Mouse (Mus musculus) liver, adult 2 months (tissue): Measurements from ENCODE around the gene Fhit. TPM values are rescaled to one million over a fixed set of nuclear protein-coding genes. Genes with fewer than 3 reads are reported as not detected.

Source experiments
- DNase-seq: peaks from one replicate; pipeline ENCODE4 v3.0.0-alpha.2; 2011; ENCODE audit warnings: low read depth, low spot score; ENCODE audit errors: extremely low read depth
- H3K27ac ChIP-seq: fragments of 200-500 bp; replicated peaks from 2 replicates; pipeline ENCODE4 v1.5.1; 2012; ENCODE audit warnings: low read depth, mild to moderate bottlenecking, control low read depth, inconsistent platforms, low read length; ENCODE audit not compliant: insufficient read depth
- H3K27me3 ChIP-seq: fragments of 200-500 bp; 2 replicates; pipeline ENCODE4 v1.6.1; 2012; ENCODE audit warnings: mild to moderate bottlenecking, moderate library complexity, low read length, inconsistent platforms; ENCODE audit not compliant: control insufficient read depth, insufficient read depth
- H3K36me3 ChIP-seq: fragments of 200-500 bp; 2 replicates; pipeline ENCODE4 v1.6.1; 2012; ENCODE audit warnings: low read length, inconsistent platforms; ENCODE audit not compliant: control insufficient read depth, insufficient read depth
- H3K4me1 ChIP-seq: fragments of 200-500 bp; 2 replicates; pipeline ENCODE4 v1.6.1; 2011; ENCODE audit warnings: low read length; ENCODE audit not compliant: control insufficient read depth, insufficient read depth
- H3K4me3 ChIP-seq: fragments of 200-500 bp; 2 replicates; pipeline ENCODE4 v1.5.1; 2011; ENCODE audit warnings: low read depth, mild to moderate bottlenecking, control low read depth, low read length, moderate library complexity; ENCODE audit not compliant: insufficient read depth
- H3K79me2 ChIP-seq: fragments of 200-500 bp; 2 replicates; pipeline ENCODE4 v1.6.1; 2012; ENCODE audit warnings: inconsistent platforms, mild to moderate bottlenecking, low read length, moderate library complexity; ENCODE audit not compliant: control insufficient read depth, insufficient read depth
- H3K9ac ChIP-seq: fragments of 200-500 bp; 2 replicates; pipeline ENCODE4 v1.6.1; 2012; ENCODE audit warnings: low read depth, mild to moderate bottlenecking, control low read depth, inconsistent platforms, low read length
- CTCF ChIP-seq: fragments of 200-500 bp; IDR thresholded peaks from 2 replicates; pipeline ENCODE4 v1.5.1; 2011; ENCODE audit warnings: low read depth, low read length, control low read depth
- POLR2A ChIP-seq: fragments of 200-500 bp; IDR thresholded peaks from 2 replicates; pipeline ENCODE4 v1.6.1; 2011; ENCODE audit warnings: low read length, control low read depth; ENCODE audit not compliant: insufficient read depth; ENCODE audit errors: extremely low read depth
- WGBS: fragments of 180-500 bp; shearing (Covaris S2); methylation state at CpG from one replicate; pipeline ENCODE4 v1.1.7; 2018; 5-methylcytosine and 5-hydroxymethylcytosine counted together
- polyA plus RNA-seq: library from polyadenylated mRNA; depleted of rRNA; stranded (reverse); fragments of >200 nt; gene quantifications from 2 replicates; pipeline ENCODE4 v1.2.3, GENCODE M21; 2012
- total RNA-seq: library from RNA; depleted of rRNA; stranded (reverse); fragments of >200 nt; gene quantifications from 2 replicates; pipeline ENCODE4 v1.2.3, GENCODE M21; 2014

Gene Fhit
- total and polyA plus RNA-seq, 2 experiments, result 7.6 to 7.8 TPM

DNA sequence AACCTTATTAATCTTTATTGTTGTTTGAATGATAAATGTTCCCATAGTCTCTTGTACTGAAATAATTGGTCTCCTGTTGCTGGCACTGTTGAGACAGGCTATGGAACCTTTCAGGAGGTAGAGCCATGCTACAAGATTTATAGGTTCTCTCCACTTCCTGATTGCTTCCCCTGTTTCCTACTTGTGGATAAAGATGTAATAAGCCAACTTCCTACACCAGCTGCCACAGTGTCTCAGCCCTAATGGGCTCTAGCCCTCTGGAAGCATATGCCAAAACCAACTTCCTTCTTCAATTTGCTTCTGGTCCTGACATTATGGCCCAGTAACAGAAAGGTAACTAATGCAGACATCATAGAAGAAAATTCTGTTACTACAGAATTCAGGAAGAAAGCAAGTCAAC, 652.6 kb downstream of the Fhit start:
- no peaks in the 10 kb centered on the region; the same call in 1 of the 2 replicates for H3K4me1 ChIP-seq
- no peaks in the 10 kb centered on the region for H3K36me3 ChIP-seq
- DNase-seq, result no peak
- no peak for TF ChIP-seq POLR2A
- no peak for TF ChIP-seq CTCF
- no peak overlapping the region for H3K9ac ChIP-seq
- no peaks in the 10 kb centered on the region for H3K79me2 ChIP-seq
- no peaks in the 10 kb centered on the region for H3K27me3 ChIP-seq
- no peak overlapping the region for H3K4me3 ChIP-seq
- H3K27ac ChIP-seq, result no peak overlapping the region

DNA sequence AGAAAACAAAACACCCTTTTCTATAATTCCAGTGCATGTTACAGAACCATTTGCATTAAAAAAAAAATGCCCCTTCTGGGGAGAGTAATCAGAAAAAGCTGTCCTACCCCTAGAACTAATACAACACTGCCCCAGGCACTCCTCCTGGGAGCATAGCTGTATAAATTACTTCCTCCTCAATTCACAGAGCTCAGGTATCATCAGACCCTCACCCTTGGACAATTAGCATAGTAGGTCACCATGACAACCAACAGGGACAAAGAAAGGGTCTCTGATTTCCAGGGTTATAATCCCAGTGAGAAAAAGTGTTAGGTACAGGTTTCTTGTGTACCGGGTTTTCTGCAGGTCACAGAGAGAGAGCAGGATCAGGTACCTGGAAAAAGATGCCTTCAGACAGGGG, 654.3 kb downstream of the Fhit start:
- Histone ChIP-seq H3K79me2 (no peaks in the 10 kb centered on the region), H3K9ac (no peak overlapping the region), H3K4me1 (no peaks in the 10 kb centered on the region), H3K27ac (no peak overlapping the region), H3K4me3 (no peak overlapping the region), H3K27me3 (no peaks in the 10 kb centered on the region), H3K36me3 (no peaks in the 10 kb centered on the region)
- 87% methylated on average over 1 of the region's 1 CpGs for WGBS
- TF ChIP-seq CTCF (no peak), POLR2A (no peak)
- DNase-seq, result no peak

DNA sequence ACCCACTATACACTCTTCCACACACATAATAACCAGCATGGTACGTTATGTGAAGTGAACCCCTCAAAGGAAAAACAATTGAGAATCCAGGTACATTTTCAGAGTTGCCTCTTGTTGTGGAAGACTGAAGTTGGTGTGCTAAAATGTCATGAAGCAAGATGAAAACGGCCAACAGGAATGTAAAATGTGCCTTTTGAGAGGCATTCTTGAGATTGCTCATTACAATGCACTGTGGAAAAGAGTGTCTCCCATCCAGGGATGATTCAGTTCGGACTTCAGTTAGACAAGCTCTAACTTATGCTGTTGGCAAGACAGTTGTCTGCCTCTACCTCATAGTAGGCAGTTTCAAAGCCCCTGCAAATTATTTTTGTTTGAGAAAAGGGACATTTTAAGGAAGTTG, 676.0 kb downstream of the Fhit start:
- no peaks in the 10 kb centered on the region for H3K36me3 ChIP-seq
- TF ChIP-seq CTCF, result no peak
- no peak for TF ChIP-seq POLR2A
- WGBS, result 77% methylated on average over 3 of the region's 3 CpGs

DNA sequence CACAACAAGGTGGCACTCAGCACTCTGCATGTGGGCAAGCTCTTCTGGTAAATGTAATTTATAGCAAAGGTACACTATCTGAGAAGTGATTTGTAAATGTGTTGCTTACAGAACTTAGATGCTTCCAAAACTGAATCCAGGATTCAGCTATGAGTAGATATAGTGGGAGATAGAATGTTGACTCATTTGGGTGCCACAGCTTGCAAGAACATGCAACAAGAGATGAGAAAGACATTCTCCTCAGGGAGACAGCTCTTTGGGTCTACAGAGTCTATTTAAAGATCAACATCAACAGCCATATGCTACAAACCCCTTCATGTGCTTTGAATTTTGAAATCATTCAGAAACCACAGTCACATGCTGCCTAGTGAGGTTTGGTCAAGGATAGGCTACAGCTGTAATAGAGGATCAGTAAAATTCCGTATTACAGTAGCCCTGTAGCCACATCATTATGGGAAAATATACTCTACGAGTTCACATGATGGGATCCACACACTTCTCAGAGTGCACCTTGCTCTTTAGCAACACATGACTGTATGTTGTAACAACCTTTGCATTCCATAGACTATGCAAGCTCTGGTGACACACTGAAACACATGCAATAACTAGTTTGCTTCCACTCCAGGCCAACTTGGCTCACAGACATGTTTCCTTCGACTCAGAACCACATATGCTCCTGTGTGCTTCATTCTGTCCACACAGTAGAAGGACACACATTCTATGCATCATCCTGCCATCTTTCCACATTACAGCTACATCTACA, 678.8 kb downstream of the Fhit start:
- H3K36me3 ChIP-seq, result no peaks in the 10 kb centered on the region
- no peak overlapping the region for H3K9ac ChIP-seq
- H3K79me2 ChIP-seq, result no peaks in the 10 kb centered on the region
- H3K4me3 ChIP-seq, result no peak overlapping the region
- no peak for DNase-seq
- no peak overlapping the region for H3K27ac ChIP-seq
- TF ChIP-seq CTCF (no peak), POLR2A (no peak)
- no peaks in the 10 kb centered on the region for H3K4me1 ChIP-seq
- WGBS, result 76% methylated on average over 3 of the region's 3 CpGs
- H3K27me3 ChIP-seq, result no peaks in the 10 kb centered on the region

More for the DNA sequence above, 676.0 kb downstream of the Fhit start:
- no peak overlapping the region for H3K9ac ChIP-seq
- no peak for DNase-seq
- no peaks in the 10 kb centered on the region for H3K79me2 ChIP-seq
- no peaks in the 10 kb centered on the region for H3K4me1 ChIP-seq
- H3K4me3 ChIP-seq, result no peak overlapping the region
- no peaks in the 10 kb centered on the region for H3K27me3 ChIP-seq
- no peak overlapping the region for H3K27ac ChIP-seq

DNA sequence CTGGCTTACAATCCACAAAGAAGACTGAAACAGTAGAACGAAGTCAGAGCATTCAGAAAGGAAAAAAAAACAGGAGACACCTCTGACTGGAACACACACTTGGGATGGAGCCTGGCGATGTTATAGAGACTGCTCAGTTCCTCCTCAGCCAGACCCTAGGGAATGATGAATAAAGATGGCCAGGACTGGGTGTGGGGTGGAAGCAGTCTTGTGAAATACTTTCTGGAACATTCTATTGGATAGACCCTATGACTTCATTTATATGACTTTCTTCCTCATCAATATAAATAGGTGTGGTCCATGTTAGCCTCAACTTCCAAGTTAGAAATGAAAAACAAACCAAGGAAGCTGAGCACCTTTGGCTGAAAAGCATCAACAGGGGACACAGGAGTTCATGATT, 680.5 kb downstream of the Fhit start:
- Histone ChIP-seq H3K4me1 (no peaks in the 10 kb centered on the region), H3K36me3 (no peaks in the 10 kb centered on the region), H3K27ac (no peak overlapping the region), H3K9ac (no peak overlapping the region), H3K4me3 (no peak overlapping the region), H3K79me2 (no peaks in the 10 kb centered on the region), H3K27me3 (no peaks in the 10 kb centered on the region)
- WGBS, result 74% methylated on average over 2 of the region's 2 CpGs
- DNase-seq, result no peak
- TF ChIP-seq CTCF (no peak), POLR2A (no peak)

DNA sequence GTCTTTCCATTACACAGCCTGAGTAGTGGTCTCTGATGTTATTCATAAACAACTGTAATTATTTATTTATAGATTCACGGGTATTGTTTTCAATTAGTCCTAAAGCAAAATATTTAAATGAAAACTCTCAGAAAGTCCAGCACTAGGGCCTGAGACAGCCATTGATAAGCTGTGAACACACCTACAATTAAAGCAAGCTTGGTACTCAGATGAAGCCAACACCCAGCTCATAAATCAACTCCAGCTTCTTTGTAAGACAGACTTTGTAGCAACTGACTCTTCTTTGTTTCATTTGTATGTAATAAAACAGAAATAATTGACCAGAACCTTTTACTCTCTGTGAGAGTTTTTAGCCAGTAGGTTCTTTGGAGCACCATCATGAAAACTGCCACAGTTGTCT, 681.2 kb downstream of the Fhit start:
- no peak for TF ChIP-seq POLR2A
- TF ChIP-seq CTCF, result no peak
- H3K4me1 ChIP-seq, result no peaks in the 10 kb centered on the region
- WGBS, result 78% methylated on average over 1 of the region's 1 CpGs
- no peak overlapping the region for H3K9ac ChIP-seq
- no peaks in the 10 kb centered on the region for H3K36me3 ChIP-seq
- no peaks in the 10 kb centered on the region for H3K79me2 ChIP-seq
- H3K27ac ChIP-seq, result no peak overlapping the region
- no peak overlapping the region for H3K4me3 ChIP-seq
- no peaks in the 10 kb centered on the region for H3K27me3 ChIP-seq
- no peak for DNase-seq
